Comparison of ENCODE assay signal across 10 mouse cellular contexts in the genomic region with DNA sequence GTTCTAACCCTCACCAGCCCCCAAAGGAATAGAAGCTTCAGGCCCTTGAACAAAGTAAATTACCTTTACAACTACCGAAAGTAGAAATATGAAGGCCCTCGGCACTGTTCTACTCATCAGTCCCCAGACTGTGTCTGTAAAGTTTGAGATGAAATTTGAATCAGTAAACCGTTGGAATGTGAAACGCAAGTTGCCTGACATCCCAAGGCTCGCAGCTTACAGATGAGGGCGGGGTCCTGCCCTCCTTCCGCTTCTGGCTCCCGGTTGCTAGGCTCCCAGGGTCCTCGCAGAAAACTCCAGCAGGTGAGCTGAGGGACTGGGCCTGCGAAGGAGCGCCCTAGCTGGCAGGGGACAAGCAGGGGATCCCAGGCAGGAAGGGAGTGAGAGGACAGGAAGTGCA. TPM values are rescaled to one million over a fixed set of nuclear protein-coding genes. Genes with fewer than 3 reads are reported as not detected.
A peak's percentile ranks its signal among the peaks of the same experiment; 100 is the strongest.
DNase-seq lines count a peak whose midpoint lies in the region; ATAC-seq and TF ChIP-seq lines count a peak whose summit lies in the region.
"Had no signal": no experiment of that assay in that cellular context is flagged by ENCODE, and none has a peak within 500 bp of the region (broad histone marks: within the 10 kb centered on the region; RNA-seq: fewer than 3 reads in every experiment).

A gene (plus strand): TSS at position 270 of the 400 bp plus-strand sequence.

- peaks cover 44% of the 10 kb centered on the region for H3K36me3 ChIP-seq in erythroblast, embryonic 14.5 days (ENCODE audit: control insufficient read depth)
- peaks cover 15% of the 10 kb centered on the region for H3K36me3 ChIP-seq in forebrain, embryonic 16.5 days (ENCODE audit: control insufficient read depth, insufficient read depth)
- peaks cover 27% of the 10 kb centered on the region for H3K36me3 ChIP-seq in hindbrain, postnatal 0 days (ENCODE audit: insufficient read depth, low read length)
- peaks cover 35% of the 10 kb centered on the region for H3K36me3 ChIP-seq in lung, embryonic 15.5 days
- peaks cover 30% of the 10 kb centered on the region for H3K36me3 ChIP-seq in stomach, embryonic 14.5 days (ENCODE audit: control insufficient read depth, insufficient read depth, low read length)

- TF ChIP-seq CTCF in bone marrow macrophage, adult 2 months (IDR thresholded peaks at IDR 0.05; ENCODE audit: low read depth, low read length), result no peak
- no peak for TF ChIP-seq CTCF in hindbrain, postnatal 0 days (IDR thresholded peaks at IDR 0.05; ENCODE audit: low read depth)

- H3K27me3 ChIP-seq in erythroblast, embryonic 14.5 days (ENCODE audit: control insufficient read depth), result peaks cover 26% of the 10 kb centered on the region
- H3K27me3 ChIP-seq in forebrain, embryonic 16.5 days (replicated peaks; ENCODE audit: control insufficient read depth, insufficient read depth, low read length), result no peaks in the 10 kb centered on the region
- 0 out of 2 replicates have a peak, but pooled peaks cover 4% of the 10 kb centered on the region for H3K27me3 ChIP-seq in hindbrain, postnatal 0 days (ENCODE audit: insufficient read depth, low read length)
- peaks cover 5% of the 10 kb centered on the region; the same call in 1 of the 2 replicates for H3K27me3 ChIP-seq in lung, embryonic 15.5 days
- H3K27me3 ChIP-seq in stomach, embryonic 14.5 days (ENCODE audit: control insufficient read depth, insufficient read depth, low read length), result no peaks in the 10 kb centered on the region

- H3K4me3 ChIP-seq in erythroblast, embryonic 14.5 days (replicated peaks), result peak within 1 kb of the TSS; percentile 38
- H3K4me3 ChIP-seq in bone marrow macrophage, adult 2 months (ENCODE audit: insufficient read depth, low read length), result peak within 1 kb of the TSS; percentile 50
- H3K4me3 ChIP-seq in forebrain, embryonic 16.5 days (replicated peaks; ENCODE audit: low read length), result peak within 1 kb of the TSS; percentile 29
- H3K4me3 ChIP-seq in hindbrain, postnatal 0 days (ENCODE audit: low read length), result peak within 1 kb of the TSS; percentile 36
- H3K4me3 ChIP-seq in lung, embryonic 15.5 days, result peak within 1 kb of the TSS; percentile 48
- peak within 1 kb of the TSS; percentile 30 for H3K4me3 ChIP-seq in stomach, embryonic 14.5 days (ENCODE audit: low read depth, low read length)

- peak; percentile 5 for DNase-seq in hindbrain, postnatal 0 days (ENCODE audit: low spot score)
- no peak for DNase-seq in left cerebral cortex, adult 9 months (ENCODE audit: low spot score in 2 of 2)

- TF ChIP-seq POLR2A in bone marrow macrophage, adult 2 months (IDR thresholded peaks at IDR 0.05; ENCODE audit: borderline replicate concordance, low read depth, low read length), result no peak

- WGBS in forebrain, embryonic 16.5 days, result 7% methylated on average over 11 of the region's 11 CpGs
- 8% methylated on average over 11 of the region's 11 CpGs for WGBS in hindbrain, postnatal 0 days
- WGBS in lung, embryonic 15.5 days, result 4% methylated on average over 11 of the region's 11 CpGs
- 2% methylated on average over 11 of the region's 11 CpGs for WGBS in stomach, embryonic 14.5 days

- H3K27ac ChIP-seq in bone marrow macrophage, adult 2 months (ENCODE audit: insufficient read depth, low read depth, low read length), result no peak within 1 kb of the TSS
- no peak within 1 kb of the TSS for H3K27ac ChIP-seq in forebrain, embryonic 16.5 days (ENCODE audit: low read length)
- H3K27ac ChIP-seq in hindbrain, postnatal 0 days, result no peak within 1 kb of the TSS
- no peak within 1 kb of the TSS for H3K27ac ChIP-seq in lung, embryonic 15.5 days
- no peak within 1 kb of the TSS for H3K27ac ChIP-seq in stomach, embryonic 14.5 days (ENCODE audit: low read length)
- H3K27ac ChIP-seq: macrophage had no signal

- H3K9ac ChIP-seq in forebrain, embryonic 16.5 days (replicated peaks; ENCODE audit: low read depth, low read length), result peak within 1 kb of the TSS; percentile 38
- H3K9ac ChIP-seq in hindbrain, postnatal 0 days (replicated peaks; ENCODE audit: low read length), result no peak within 1 kb of the TSS; the same call in 1 of the 2 replicates
- peak within 1 kb of the TSS; percentile 31 for H3K9ac ChIP-seq in lung, embryonic 15.5 days
- peak within 1 kb of the TSS; percentile 4; the same call in 1 of the 2 replicates for H3K9ac ChIP-seq in stomach, embryonic 14.5 days (replicated peaks; ENCODE audit: low read depth, low read length)

- H3K4me1 ChIP-seq in erythroblast, embryonic 14.5 days (ENCODE audit: control insufficient read depth), result peaks cover 3% of the 10 kb centered on the region; the same call in 1 of the 2 replicates
- H3K4me1 ChIP-seq in bone marrow macrophage, adult 2 months (ENCODE audit: control insufficient read depth, insufficient read depth, low read length), result peaks cover 7% of the 10 kb centered on the region
- H3K4me1 ChIP-seq in forebrain, embryonic 16.5 days (replicated peaks; ENCODE audit: control insufficient read depth, insufficient read depth, low read length), result peaks cover 9% of the 10 kb centered on the region; the same call in 1 of the 2 replicates
- H3K4me1 ChIP-seq in hindbrain, postnatal 0 days (ENCODE audit: insufficient read depth, low read length), result no peaks in the 10 kb centered on the region
- peaks cover 18% of the 10 kb centered on the region for H3K4me1 ChIP-seq in lung, embryonic 15.5 days
- no peaks in the 10 kb centered on the region for H3K4me1 ChIP-seq in stomach, embryonic 14.5 days (ENCODE audit: control insufficient read depth, insufficient read depth, low read length)

- peak within 1 kb of the TSS; percentile 52 for H3K4me2 ChIP-seq in forebrain, embryonic 16.5 days (ENCODE audit: low read length)
- peak within 1 kb of the TSS; percentile 73 for H3K4me2 ChIP-seq in hindbrain, postnatal 0 days (ENCODE audit: low read depth, low read length)
- H3K4me2 ChIP-seq in lung, embryonic 15.5 days, result peak within 1 kb of the TSS; percentile 91
- H3K4me2 ChIP-seq in stomach, embryonic 14.5 days (replicated peaks; ENCODE audit: low read depth, low read length), result peak within 1 kb of the TSS; percentile 53

- no peaks in the 10 kb centered on the region for H3K9me3 ChIP-seq in erythroblast, embryonic 14.5 days (ENCODE audit: control insufficient read depth, low read length)
- H3K9me3 ChIP-seq in forebrain, embryonic 16.5 days (ENCODE audit: control insufficient read depth, low read length), result no peaks in the 10 kb centered on the region
- H3K9me3 ChIP-seq in hindbrain, postnatal 0 days (ENCODE audit: low read length), result no peaks in the 10 kb centered on the region
- no peaks in the 10 kb centered on the region for H3K9me3 ChIP-seq in lung, embryonic 15.5 days
- no peaks in the 10 kb centered on the region for H3K9me3 ChIP-seq in stomach, embryonic 14.5 days (ENCODE audit: control insufficient read depth, low read depth, low read length)

- no peak for ATAC-seq in erythroblast, adult 5-6 weeks (replicated peaks; ENCODE audit: low FRiP score, poor library complexity, severe bottlenecking)
- peak; percentile 54 for ATAC-seq in forebrain, embryonic 16.5 days
- peak; percentile 65 for ATAC-seq in hindbrain, postnatal 0 days
- peak; percentile 76; the same call in 1 of the 2 replicates for ATAC-seq in lung, embryonic 15.5 days (ENCODE audit: borderline replicate concordance, extremely low read depth, low FRiP score, low TSS enrichment)
- ATAC-seq in stomach, embryonic 14.5 days (ENCODE audit: insufficient number of reproducible peaks, insufficient read depth, low FRiP score, low read depth), result peak; percentile 68; the same call in 1 of the 2 replicates

RNA-seq across cellular contexts. Expression of the gene that starts here (rescaled TPM):
- polyA plus RNA-seq in erythroblast, embryonic 14.5 days (2012), result not detected in 2 replicates
- not detected in 2 replicates for total RNA-seq in erythroblast, adult 5-6 weeks (2015; ENCODE audit: low replicate concordance)
- not detected in 2 replicates for total RNA-seq in erythroblast, adult 5-6 weeks (2017; ENCODE audit: low replicate concordance)
- polyA plus RNA-seq in bone marrow macrophage, adult 2 months (2012; ENCODE audit: insufficient read depth, insufficient read length, missing spikeins), result not detected in 2 replicates
- 0.39 and 0.42 TPM in 2 replicates for polyA plus RNA-seq in forebrain, embryonic 16.5 days (2015; fragmentation: Nextera tagmentation; extraction: Ambion mirVana)
- total RNA-seq in hindbrain, postnatal 0 days (2014; rRNA removed), result 0.26 and 0.72 TPM in 2 replicates
- polyA plus RNA-seq in hindbrain, postnatal 0 days (2015; fragmentation: Nextera tagmentation; extraction: Ambion mirVana), result 0.51 and 1.3 TPM in 2 replicates
- polyA plus RNA-seq in lung, embryonic 15.5 days (2015; fragmentation: Nextera tagmentation; extraction: Ambion mirVana), result 1.2 and 1.5 TPM in 2 replicates
- 0.57 and 0.68 TPM in 2 replicates for polyA plus RNA-seq in stomach, embryonic 14.5 days (2014; fragmentation: Nextera tagmentation; extraction: Ambion mirVana)
- polyA plus RNA-seq: C2C12, macrophage had no signal

Comparison
In these comparisons a context has a peak if more than half of its experiments do, and no peak if none do; other contexts are left out.
1. Peak in ATAC-seq, H3K4me3 ChIP-seq, H3K9ac ChIP-seq and H3K4me2 ChIP-seq in forebrain, embryonic 16.5 days; RNA of the gene not detected or under 1 TPM.
2. Peak in ATAC-seq, H3K4me3 ChIP-seq, H3K9ac ChIP-seq and H3K4me2 ChIP-seq in stomach, embryonic 14.5 days; RNA of the gene not detected or under 1 TPM.